Mouse (Mus musculus) layer of hippocampus, postnatal 10 days (tissue): ENCODE data around the gene Ppp2r5b. TPM values are rescaled to one million over a fixed set of nuclear protein-coding genes. Genes with fewer than 3 reads are reported as not detected.

Experiments used
- DNase-seq, 2 experiments: peaks; one replicate each; pipeline ENCODE4 v3.0.0; 2021; ENCODE audit warnings: low spot score in 2 of 2
- long read RNA-seq: library from polyadenylated mRNA; stranded (forward); transcript quantifications from one replicate; pipeline ENCODE4 v2.0.0, GENCODE M21; 2023
- total RNA-seq, 2 experiments: library from RNA; stranded (reverse); gene quantifications; 2 replicates each; pipeline ENCODE4 v1.2.3; 2021

Gene Ppp2r5b
- 100 to 1,000 TPM; 187 to 188 TPM for total RNA-seq
- long read RNA-seq, transcript Ppp2r5b-201 (14 exons, 2,742 nt): major isoform, 127 of 187 reads
- long read RNA-seq, partial matches to known transcripts: 22 of 187 reads
- long read RNA-seq, other reads (novel, unspliced or antisense): 38 of 187 reads

GRCm38 (mm10) chr19:6235084-6236052 lies at the start of gene Ppp2r5b:
TSS of gene Ppp2r5b (minus strand) at chr19:6235872.
- peak; percentile 95 to 97 for DNase-seq

GRCm38 (mm10) chr19:6285226-6285625 lies 49.6 kb upstream of the Ppp2r5b start:
- DNase-seq: no peak

GRCm38 (mm10) chr19:6284502-6284901 lies 48.8 kb upstream of the Ppp2r5b start:
- no peak for DNase-seq

GRCm38 (mm10) chr19:6283001-6283400 lies 47.3 kb upstream of the Ppp2r5b start:
- no peak for DNase-seq

- DNase-seq: no peak
Measured at GRCm38 (mm10) chr19:6281122-6282020, 45.7 kb upstream of the Ppp2r5b start.

GRCm38 (mm10) chr19:6280554-6280953 lies 44.9 kb upstream of the Ppp2r5b start:
- no peak for DNase-seq

GRCm38 (mm10) chr19:6279481-6280144 lies 43.9 kb upstream of the Ppp2r5b start:
- DNase-seq: no peak

GRCm38 (mm10) chr19:6278439-6279073 lies 42.9 kb upstream of the Ppp2r5b start:
- no peak for DNase-seq

GRCm38 (mm10) chr19:6277661-6278438 lies 42.2 kb upstream of the Ppp2r5b start:
- DNase-seq: no peak

GRCm38 (mm10) chr19:6276426-6277421 lies 41.1 kb upstream of the Ppp2r5b start, which contains the start of gene Ehd1:
TSS of gene Ehd1 (plus strand) at chr19:6276725.
- peak; percentile 97 to 98 for DNase-seq

GRCm38 (mm10) chr19:6275740-6276389 lies 40.2 kb upstream of the Ppp2r5b start:
- no peak for DNase-seq

GRCm38 (mm10) chr19:6273998-6274608 lies 38.4 kb upstream of the Ppp2r5b start:
- no peak for DNase-seq

GRCm38 (mm10) chr19:6273592-6273991 lies 37.9 kb upstream of the Ppp2r5b start:
- no peak for DNase-seq

- DNase-seq: no peak
Measured at GRCm38 (mm10) chr19:6272738-6273137, 37.1 kb upstream of the Ppp2r5b start.

- DNase-seq: no peak
Measured at GRCm38 (mm10) chr19:6272053-6272452, 36.4 kb upstream of the Ppp2r5b start.

GRCm38 (mm10) chr19:6271206-6271605 lies 35.5 kb upstream of the Ppp2r5b start:
- DNase-seq: no peak

- no peak for DNase-seq
Measured at GRCm38 (mm10) chr19:6270661-6271060, 35.0 kb upstream of the Ppp2r5b start.
